Comparison of ENCODE assay signal across 9 mouse cellular contexts in genomic region chr9:67759163-67759955, GRCm38 (mm10). TPM values are rescaled to one million over a fixed set of nuclear protein-coding genes. Genes with fewer than 3 reads are reported as not detected.
DNase-seq lines count a peak whose midpoint lies in the region; ATAC-seq lines count a peak whose summit lies in the region.
"Had no signal": no experiment of that assay in that cellular context is flagged by ENCODE, and none has a peak within 500 bp of the region (broad histone marks: within the 10 kb centered on the region; RNA-seq: fewer than 3 reads in every experiment).

Gene C2cd4b, plus strand, starts transcription at chr9:67759437.

- peak within 1 kb of the TSS; percentile 99 for H3K4me2 ChIP-seq in limb, embryonic 15.5 days

- H3K9ac ChIP-seq in limb, embryonic 15.5 days: peak within 1 kb of the TSS; percentile 31; the same call in 1 of the 2 replicates

- H3K27ac ChIP-seq in heart, embryonic 10.5 days: peak within 1 kb of the TSS; percentile 86
- no peak within 1 kb of the TSS for H3K27ac ChIP-seq in limb, embryonic 15.5 days

- no peaks in the 10 kb centered on the region for H3K36me3 ChIP-seq in heart, embryonic 10.5 days
- no peaks in the 10 kb centered on the region for H3K36me3 ChIP-seq in limb, embryonic 15.5 days
- H3K36me3 ChIP-seq: G1E had no signal

- peak; percentile 22 for DNase-seq in ovary, postnatal 14 days (ENCODE audit: low spot score)
- no peak for DNase-seq in ovary, adult 18-20 months (ENCODE audit: low spot score)
- DNase-seq in embryo, embryonic 11.5 days (ENCODE audit: low read depth, low spot score): peak; percentile 17
- DNase-seq in heart, embryonic 10.5 days (ENCODE audit: low spot score): peak; percentile 88
- peak; percentile 26 to 37 for DNase-seq in kidney, adult 8-10 months
- DNase-seq in naive thymus-derived CD4-positive, alpha-beta T cell, adult 2 months (ENCODE audit: low read depth): peak; percentile 3

- peaks cover 16% of the 10 kb centered on the region for H3K4me1 ChIP-seq in heart, embryonic 10.5 days
- H3K4me1 ChIP-seq in limb, embryonic 15.5 days: peaks cover 21% of the 10 kb centered on the region

- H3K4me3 ChIP-seq in heart, embryonic 10.5 days: peak within 1 kb of the TSS; percentile 71
- peak within 1 kb of the TSS; percentile 67 for H3K4me3 ChIP-seq in limb, embryonic 15.5 days

- no peak for ATAC-seq in limb, embryonic 15.5 days (ENCODE audit: insufficient number of reproducible peaks, low FRiP score, low TSS enrichment, low read depth)
- ATAC-seq in erythroid progenitor cell, adult 5-6 weeks (replicated peaks; ENCODE audit: low FRiP score, poor library complexity, severe bottlenecking): no peak

- H3K27me3 ChIP-seq in heart, embryonic 10.5 days (ENCODE audit: insufficient read depth, poor library complexity, severe bottlenecking): peaks cover 32% of the 10 kb centered on the region
- H3K27me3 ChIP-seq in limb, embryonic 15.5 days: peaks cover 24% of the 10 kb centered on the region

- H3K9me3 ChIP-seq in heart, embryonic 10.5 days: peaks cover 3% of the 10 kb centered on the region; the same call in 1 of the 2 replicates
- H3K9me3 ChIP-seq in limb, embryonic 15.5 days: no peaks in the 10 kb centered on the region

- 1% methylated on average over 49 of the region's 49 CpGs for WGBS in heart, embryonic 10.5 days
- WGBS in limb, embryonic 15.5 days: 2% methylated on average over 49 of the region's 49 CpGs

RNA-seq across cellular contexts. Expression of gene C2cd4b, which starts in this region (rescaled TPM):
- polyA plus RNA-seq in heart, embryonic 10.5 days (2016; fragmentation: Nextera tagmentation; extraction: Ambion mirVana): 2.3 and 2.8 TPM in 2 replicates
- polyA plus RNA-seq in limb, embryonic 15.5 days (2015; fragmentation: Nextera tagmentation; extraction: Ambion mirVana): 0.24 and 0.96 TPM in 2 replicates
- total RNA-seq in erythroid progenitor cell, adult 5-6 weeks (2015; ENCODE audit: low replicate concordance): not detected in 2 replicates
- not detected in 2 replicates for total RNA-seq in erythroid progenitor cell, adult 5-6 weeks (2017; ENCODE audit: low replicate concordance)
- total RNA-seq: G1E had no signal
- polyA plus RNA-seq: G1E had no signal
